Mouse (Mus musculus): Measurements from ENCODE around the gene Csk. TPM values are rescaled to one million over a fixed set of nuclear protein-coding genes. Genes with fewer than 3 reads are reported as not detected.

Csk gene
- polyA plus RNA-seq, 1 experiment from 2014 or later = 28.7 TPM

GRCm38 (mm10) chr9:57643169-57643855 is 10.1 kb downstream of the Csk start:
- Histone ChIP-seq H3K9me3 (ENCODE audit: low read depth, low read length) (no peaks in the 10 kb centered on the region), H3K27me3 (ENCODE audit: insufficient read depth, low read length) (no peaks in the 10 kb centered on the region), H3K4me1 (ENCODE audit: insufficient read depth) (peaks cover 42% of the 10 kb centered on the region), H3K9ac (peak overlapping the region; percentile 97; the same call in 1 of the 2 replicates), H3K4me2 (peak overlapping the region; percentile 86), H3K27ac (ENCODE audit: low read depth) (no peak overlapping the region), H3K4me3 (ENCODE audit: low read depth, low read length) (peak overlapping the region; percentile 90), H3K36me3 (ENCODE audit: insufficient read depth) (peaks cover 5% of the 10 kb centered on the region; the same call in 1 of the 2 replicates)
- DNase-seq (no peak), ATAC-seq (ENCODE audit: insufficient read depth) (no peak)
- no peak for TF ChIP-seq CTCF (IDR thresholded peaks at IDR 0.05; ENCODE audit: low read depth)
- WGBS = 66% methylated on average over 9 of the region's 9 CpGs

- ATAC-seq (ENCODE audit: insufficient read depth) = no peak
- no peaks in the 10 kb centered on the region for H3K27me3 ChIP-seq (ENCODE audit: insufficient read depth, low read length)
- no peak for TF ChIP-seq CTCF (IDR thresholded peaks at IDR 0.05; ENCODE audit: low read depth)
- no peak overlapping the region for H3K27ac ChIP-seq (ENCODE audit: low read depth)
- WGBS = 83% methylated on average over 13 of the region's 13 CpGs
- H3K4me2 ChIP-seq = no peak overlapping the region
- no peaks in the 10 kb centered on the region for H3K9me3 ChIP-seq (ENCODE audit: low read depth, low read length)
- H3K36me3 ChIP-seq (ENCODE audit: insufficient read depth) = peaks cover 5% of the 10 kb centered on the region; the same call in 1 of the 2 replicates
- H3K4me1 ChIP-seq (ENCODE audit: insufficient read depth) = peaks cover 54% of the 10 kb centered on the region
- DNase-seq = no peak
- H3K4me3 ChIP-seq (ENCODE audit: low read depth, low read length) = no peak overlapping the region
- no peak overlapping the region for H3K9ac ChIP-seq
Observed at GRCm38 (mm10) chr9:57641775-57642550, 11.5 kb downstream of the Csk start.

- Histone ChIP-seq H3K9ac (no peak overlapping the region; the same call in 1 of the 2 replicates), H3K27ac (ENCODE audit: low read depth) (peak overlapping the region; percentile 9), H3K9me3 (ENCODE audit: low read depth, low read length) (no peaks in the 10 kb centered on the region), H3K27me3 (ENCODE audit: insufficient read depth, low read length) (no peaks in the 10 kb centered on the region), H3K4me1 (ENCODE audit: insufficient read depth) (peaks cover 55% of the 10 kb centered on the region), H3K4me3 (ENCODE audit: low read depth, low read length) (no peak overlapping the region), H3K4me2 (peak overlapping the region; percentile 42), H3K36me3 (ENCODE audit: insufficient read depth) (peaks cover 5% of the 10 kb centered on the region; the same call in 1 of the 2 replicates)
- ATAC-seq (ENCODE audit: insufficient read depth) (no peak), DNase-seq (no peak)
- 91% methylated on average over 1 of the region's 1 CpGs for WGBS
- no peak for TF ChIP-seq CTCF (IDR thresholded peaks at IDR 0.05; ENCODE audit: low read depth)
Observed at GRCm38 (mm10) chr9:57641022-57641421, 12.4 kb downstream of the Csk start.

- no peaks in the 10 kb centered on the region for H3K9me3 ChIP-seq (ENCODE audit: low read depth, low read length)
- 15% methylated on average over 15 of the region's 15 CpGs for WGBS
- H3K27me3 ChIP-seq (ENCODE audit: insufficient read depth, low read length) = no peaks in the 10 kb centered on the region
- peak overlapping the region; percentile 1; the same call in 1 of the 2 replicates for H3K4me3 ChIP-seq (ENCODE audit: low read depth, low read length)
- TF ChIP-seq CTCF (IDR thresholded peaks at IDR 0.05; ENCODE audit: low read depth) = no peak
- peak overlapping the region; percentile 42 for H3K4me2 ChIP-seq
- peaks cover 5% of the 10 kb centered on the region; the same call in 1 of the 2 replicates for H3K36me3 ChIP-seq (ENCODE audit: insufficient read depth)
- H3K4me1 ChIP-seq (ENCODE audit: insufficient read depth) = peaks cover 55% of the 10 kb centered on the region
- H3K9ac ChIP-seq = peak overlapping the region; percentile 16; the same call in 1 of the 2 replicates
- 0 out of 2 replicates have a peak, but pooled peaks have one; percentile 4 for ATAC-seq (ENCODE audit: insufficient read depth)
- DNase-seq = peak; percentile 77
- peak overlapping the region; percentile 61; the same call in 1 of the 2 replicates for H3K27ac ChIP-seq (ENCODE audit: low read depth)
Observed at GRCm38 (mm10) chr9:57640384-57640783, 13.0 kb downstream of the Csk start.

- Histone ChIP-seq H3K27me3 (ENCODE audit: insufficient read depth, low read length) (no peaks in the 10 kb centered on the region), H3K4me3 (ENCODE audit: low read depth, low read length) (peak overlapping the region; percentile 1; the same call in 1 of the 2 replicates), H3K36me3 (ENCODE audit: insufficient read depth) (peaks cover 5% of the 10 kb centered on the region; the same call in 1 of the 2 replicates), H3K27ac (ENCODE audit: low read depth) (peak overlapping the region; percentile 61; the same call in 1 of the 2 replicates), H3K9ac (peak overlapping the region; percentile 28; the same call in 1 of the 2 replicates), H3K9me3 (ENCODE audit: low read depth, low read length) (no peaks in the 10 kb centered on the region), H3K4me2 (peak overlapping the region; percentile 52), H3K4me1 (ENCODE audit: insufficient read depth) (peaks cover 55% of the 10 kb centered on the region)
- ATAC-seq (ENCODE audit: insufficient read depth) (no peak), DNase-seq (no peak)
- 65% methylated on average over 5 of the region's 5 CpGs for WGBS
- TF ChIP-seq CTCF (IDR thresholded peaks at IDR 0.05; ENCODE audit: low read depth) = no peak
Observed at GRCm38 (mm10) chr9:57639661-57640328, 13.6 kb downstream of the Csk start.

DNA sequence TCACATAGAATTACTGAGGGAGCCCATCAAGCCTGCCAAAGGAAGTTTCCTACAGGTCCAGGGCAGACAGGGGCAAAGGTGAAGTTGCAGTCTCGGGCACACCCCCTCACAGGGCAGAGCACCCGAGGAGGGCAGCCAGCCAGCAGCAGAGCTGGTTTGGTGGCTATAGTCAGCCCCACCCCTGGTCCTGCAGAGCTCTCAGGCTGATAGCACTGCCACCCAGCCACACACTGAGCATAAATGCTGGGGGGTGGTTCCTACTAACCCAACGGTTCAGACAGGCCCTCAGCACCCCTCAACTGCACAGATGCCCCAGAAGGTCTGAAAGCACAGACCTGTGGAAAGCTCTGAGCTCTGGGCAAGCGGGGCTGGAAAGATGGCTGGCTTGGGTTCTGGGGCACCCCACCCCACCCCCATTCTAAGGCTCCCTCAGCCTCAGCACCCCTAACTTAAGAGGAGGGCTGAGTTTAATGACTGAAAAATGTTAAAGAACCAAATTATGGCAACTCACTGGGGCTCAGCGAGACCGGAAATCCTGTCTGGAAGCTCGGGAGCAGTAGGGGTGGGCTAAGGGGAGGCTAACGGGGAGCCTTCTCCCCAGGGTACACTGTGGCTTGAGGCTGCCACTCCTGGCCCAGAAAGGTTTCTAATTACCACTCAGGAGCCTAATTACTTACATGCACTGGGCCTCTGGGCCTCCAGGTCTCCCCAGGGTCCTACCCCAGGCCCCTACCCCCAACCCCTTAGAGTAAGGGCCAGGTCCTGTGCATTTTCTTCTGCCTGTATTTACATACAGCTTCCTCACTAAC is 14.6 kb downstream of the Csk start:
- Histone ChIP-seq H3K9me3 (ENCODE audit: low read depth, low read length) (no peaks in the 10 kb centered on the region), H3K4me3 (ENCODE audit: low read depth, low read length) (0 out of 2 replicates have a peak overlapping the region, but pooled peaks have one; percentile 5), H3K4me2 (peak overlapping the region; percentile 52), H3K9ac (peak overlapping the region; percentile 40), H3K36me3 (ENCODE audit: insufficient read depth) (peaks cover 5% of the 10 kb centered on the region; the same call in 1 of the 2 replicates), H3K27ac (ENCODE audit: low read depth) (peak overlapping the region; percentile 84), H3K4me1 (ENCODE audit: insufficient read depth) (peaks cover 54% of the 10 kb centered on the region), H3K27me3 (ENCODE audit: insufficient read depth, low read length) (no peaks in the 10 kb centered on the region)
- peak; percentile 29; the same call in 1 of the 2 replicates for ATAC-seq (ENCODE audit: insufficient read depth)
- TF ChIP-seq CTCF (IDR thresholded peaks at IDR 0.05; ENCODE audit: low read depth) = no peak
- DNase-seq = no peak
- 34% methylated on average over 8 of the region's 8 CpGs for WGBS
